Mouse (Mus musculus) gonadal fat pad, adult 2 months (tissue): Measurements from ENCODE around the gene Cdkn2aipnl. TPM values are rescaled to one million over a fixed set of nuclear protein-coding genes. Genes with fewer than 3 reads are reported as not detected.

Experiments used
- DNase-seq: peaks from one replicate; pipeline ENCODE4 v3.0.0-alpha.2; 2012; ENCODE audit warnings: low read depth
- polyA plus RNA-seq: library from polyadenylated mRNA; depleted of rRNA; stranded (reverse); fragments of >200 nt; gene quantifications from 2 replicates; pipeline ENCODE4 v1.2.3, GENCODE M21; 2012; rRNA removed

Gene Cdkn2aipnl
- polyA plus RNA-seq: 20.2 and 21.1 TPM in 2 replicates

DNA sequence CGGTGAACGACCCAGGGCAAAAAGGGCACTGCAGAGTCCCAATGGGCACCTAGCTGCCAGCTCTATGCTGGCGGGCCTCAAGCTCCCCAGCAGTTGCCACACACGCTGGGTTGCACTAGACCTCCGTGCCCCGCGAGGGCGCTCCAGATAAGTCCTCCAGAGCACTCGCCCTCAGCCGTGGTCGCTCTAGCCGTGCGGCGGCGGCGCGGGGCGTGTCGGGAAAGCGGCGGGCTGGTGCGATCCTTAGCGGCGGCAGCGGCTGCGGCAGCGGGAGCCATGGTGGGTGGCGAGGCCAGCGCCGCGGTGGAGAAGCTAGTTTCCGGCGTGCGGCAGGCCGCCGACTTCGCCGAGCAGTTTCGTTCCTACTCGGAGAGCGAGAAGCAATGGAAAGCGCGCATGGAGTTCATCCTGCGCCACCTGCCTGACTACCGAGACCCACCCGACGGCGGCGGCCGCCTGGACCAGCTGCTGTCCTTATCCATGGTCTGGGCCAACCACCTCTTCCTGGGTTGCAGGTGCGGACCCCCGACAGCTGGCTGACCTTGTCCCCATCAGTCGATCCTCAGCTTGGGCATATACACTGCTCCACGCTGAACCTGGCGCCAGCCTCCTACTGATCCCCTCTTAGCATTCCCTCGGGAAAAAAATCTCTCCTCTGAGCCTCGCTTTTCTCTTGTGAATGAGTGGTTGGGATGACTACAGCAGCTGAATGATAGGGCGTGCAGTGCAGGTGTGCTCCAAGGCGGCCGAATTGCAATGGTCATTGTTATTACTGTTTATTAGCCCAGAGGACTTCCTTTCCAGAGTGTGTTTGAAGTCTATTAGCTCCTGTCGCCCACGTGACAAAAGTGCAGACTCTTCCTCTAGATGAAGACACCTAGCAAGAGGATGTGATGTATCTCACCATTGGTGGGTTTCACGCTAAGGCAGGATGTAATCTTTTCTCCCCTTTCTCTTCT is at the start of gene Cdkn2aipnl:
Cdkn2aipnl (plus strand) TSS at position 219 of the 959 bp plus-strand sequence.
- peak; percentile 50 for DNase-seq

DNA sequence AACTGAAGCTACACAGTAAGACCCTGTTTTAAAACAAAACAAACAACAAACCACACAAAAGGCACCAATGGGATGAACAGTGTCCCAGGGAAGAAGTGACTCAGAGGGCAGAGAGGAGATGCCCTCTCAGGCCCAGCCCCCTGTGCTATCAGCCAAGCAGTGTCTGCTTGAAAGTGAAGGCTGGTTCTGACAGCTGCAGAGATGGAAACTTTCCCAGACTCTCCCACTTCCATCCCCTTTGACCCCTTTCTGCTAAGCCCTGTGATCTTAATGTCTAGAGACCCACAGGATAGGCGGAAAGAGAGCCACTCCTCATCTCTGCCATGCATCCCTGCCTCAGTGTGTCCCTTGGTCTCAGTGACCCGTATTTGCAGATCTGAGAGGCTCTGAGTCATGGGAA is 49.5 kb upstream of the Cdkn2aipnl start:
- no peak for DNase-seq

DNA sequence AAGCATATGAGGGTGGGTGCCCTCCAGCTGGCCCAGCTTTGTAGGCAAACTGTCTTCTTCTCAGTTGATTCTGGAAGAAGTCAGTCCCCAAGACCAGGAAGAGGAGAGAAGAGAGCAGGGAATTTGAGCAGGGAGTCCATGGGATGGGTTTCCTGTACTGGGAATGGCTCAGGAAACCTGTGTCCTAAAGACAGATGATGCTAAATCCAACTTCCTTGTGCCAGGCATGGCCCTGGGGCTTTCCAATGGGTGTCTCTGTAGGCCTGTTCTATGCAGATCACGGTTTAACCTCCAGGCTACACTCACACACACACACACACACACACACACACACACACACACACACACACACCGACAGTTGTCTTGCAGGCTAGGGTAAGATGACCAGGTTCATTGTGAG is 48.9 kb upstream of the Cdkn2aipnl start:
- no peak for DNase-seq

DNA sequence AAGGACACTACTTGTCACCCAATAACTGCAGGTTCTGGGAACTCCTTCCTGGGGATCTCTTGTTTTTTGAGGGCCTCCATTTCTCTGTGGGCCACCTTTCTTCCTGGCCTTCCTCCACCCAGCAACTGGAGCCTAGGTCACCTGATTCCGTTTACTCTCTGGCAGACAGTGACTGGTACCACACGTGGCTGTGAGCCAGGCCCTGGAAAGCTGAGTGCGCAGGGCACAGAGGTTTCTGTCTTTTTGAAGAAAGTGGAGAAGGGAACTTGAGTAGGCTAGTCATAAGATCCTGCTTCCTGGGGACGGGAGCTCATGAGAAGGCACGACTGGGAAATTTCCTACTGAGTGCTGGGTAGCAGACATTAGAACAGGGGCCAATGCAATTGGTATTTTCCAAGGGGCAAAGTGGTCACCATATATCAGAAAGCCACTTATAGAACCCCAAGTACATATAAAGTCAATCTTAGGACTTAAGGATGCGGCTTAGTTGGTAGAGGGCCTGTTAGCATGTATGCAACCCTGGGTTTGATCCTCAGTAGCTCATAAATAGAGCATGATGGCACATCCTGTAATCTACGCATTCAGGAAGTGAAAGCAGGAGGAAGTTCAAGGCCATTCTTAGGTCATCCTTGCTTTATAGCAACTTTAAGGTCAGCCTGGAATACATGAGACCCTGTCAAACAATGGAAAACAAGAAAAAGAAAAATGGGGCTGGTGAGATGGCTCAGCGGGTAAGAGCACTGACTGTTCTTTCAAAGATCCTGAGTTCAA is 45.9 kb upstream of the Cdkn2aipnl start:
- no peak for DNase-seq

DNA sequence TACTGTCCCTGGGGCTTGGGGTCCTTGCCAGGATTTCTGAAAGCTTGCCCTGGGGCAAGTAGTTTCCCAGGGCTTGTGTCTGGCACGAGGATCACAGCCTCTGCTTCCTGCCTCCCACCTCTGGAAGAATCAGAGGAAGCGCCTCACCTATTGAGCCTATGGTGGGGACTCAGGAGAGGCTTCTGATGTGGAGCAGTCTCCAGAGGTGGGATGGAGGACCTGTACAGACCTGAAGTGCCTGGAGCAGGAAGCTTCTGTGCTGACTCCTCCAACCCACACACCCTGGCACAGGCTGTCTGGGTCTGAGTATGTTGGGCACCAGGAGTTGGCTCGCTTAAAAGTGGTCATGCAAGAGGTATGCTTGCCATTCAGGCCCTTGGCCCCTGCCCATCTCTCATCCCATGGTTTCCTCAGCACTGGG is 45.0 kb upstream of the Cdkn2aipnl start:
- DNase-seq: peak; percentile 96

DNA sequence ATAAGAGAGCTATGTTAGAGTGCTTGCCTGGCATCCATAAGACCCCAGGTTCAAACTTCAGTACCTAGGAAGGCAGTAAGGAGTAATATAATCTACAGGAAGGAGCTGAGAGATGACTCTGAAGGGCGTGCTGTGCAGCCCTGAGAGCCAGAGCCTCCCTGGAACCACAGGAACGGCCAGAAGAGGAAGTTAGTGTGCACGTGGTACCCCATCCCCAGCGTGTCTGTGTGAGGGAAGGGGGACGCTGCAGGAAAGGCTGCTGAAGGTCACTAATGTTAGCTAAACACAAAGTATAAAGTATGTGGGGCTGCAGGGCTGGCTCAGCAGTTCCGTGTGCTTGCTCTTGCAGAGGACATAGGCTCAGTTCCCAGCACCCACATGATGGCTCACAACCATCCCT is 41.9 kb upstream of the Cdkn2aipnl start:
- DNase-seq: no peak

DNA sequence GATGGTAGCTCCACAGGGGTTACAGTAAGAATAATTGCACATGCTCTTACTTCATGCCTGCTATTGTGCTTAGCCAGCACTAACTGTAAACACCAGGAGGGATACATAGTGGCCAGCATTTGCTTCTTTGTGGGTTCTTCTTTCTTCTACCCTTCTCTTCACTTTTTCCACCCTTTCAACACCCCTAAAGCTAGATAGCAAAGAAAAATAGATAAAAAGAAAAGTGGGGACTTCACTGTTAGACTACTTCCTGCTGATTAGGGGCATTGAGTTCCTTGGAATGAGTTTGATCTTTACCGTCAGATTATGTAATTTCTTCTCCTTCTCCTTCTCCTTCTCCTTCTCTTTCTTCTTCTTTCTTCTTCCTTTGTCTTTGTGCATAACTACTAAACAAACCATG is 41.1 kb upstream of the Cdkn2aipnl start:
- DNase-seq: no peak

DNA sequence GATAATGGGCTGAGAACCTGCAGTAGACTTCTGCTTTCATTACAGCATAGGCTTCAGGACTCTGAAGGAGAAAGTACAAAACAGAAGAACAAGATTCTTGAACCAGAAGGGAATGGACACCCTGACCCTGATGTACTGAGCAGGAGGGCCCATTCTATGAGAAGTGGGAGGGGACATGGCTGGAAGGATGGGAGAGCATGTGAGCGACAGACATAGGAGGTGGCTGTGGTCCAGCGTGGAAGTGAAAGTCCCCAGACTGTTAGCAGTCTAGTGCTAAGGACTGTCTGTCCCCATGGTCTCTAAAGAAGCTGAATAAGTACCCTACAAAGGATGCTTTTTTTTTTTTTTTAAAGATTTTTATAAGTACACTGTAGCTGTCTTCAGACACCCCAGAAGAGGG is 40.4 kb upstream of the Cdkn2aipnl start:
- no peak for DNase-seq

DNA sequence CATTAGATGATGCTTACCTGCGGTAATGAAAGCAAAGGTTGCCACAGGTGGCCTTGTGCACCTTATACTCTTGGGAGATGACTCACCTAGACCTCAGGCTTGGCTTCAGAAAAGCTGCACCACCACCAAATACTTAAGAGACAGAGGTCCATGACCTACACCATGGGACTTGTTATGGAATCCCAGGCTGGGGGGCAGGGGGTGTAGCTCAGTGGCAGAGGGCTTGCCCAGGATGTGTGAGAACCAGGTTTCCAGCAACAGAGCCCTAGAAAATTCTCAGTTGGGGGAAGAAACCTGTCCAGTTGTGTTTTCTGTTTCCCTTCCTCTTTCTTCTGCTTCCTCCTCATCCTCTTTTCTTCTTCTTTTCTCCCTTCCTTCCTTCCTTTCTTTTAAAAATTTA is 36.3 kb upstream of the Cdkn2aipnl start:
- DNase-seq: no peak

DNA sequence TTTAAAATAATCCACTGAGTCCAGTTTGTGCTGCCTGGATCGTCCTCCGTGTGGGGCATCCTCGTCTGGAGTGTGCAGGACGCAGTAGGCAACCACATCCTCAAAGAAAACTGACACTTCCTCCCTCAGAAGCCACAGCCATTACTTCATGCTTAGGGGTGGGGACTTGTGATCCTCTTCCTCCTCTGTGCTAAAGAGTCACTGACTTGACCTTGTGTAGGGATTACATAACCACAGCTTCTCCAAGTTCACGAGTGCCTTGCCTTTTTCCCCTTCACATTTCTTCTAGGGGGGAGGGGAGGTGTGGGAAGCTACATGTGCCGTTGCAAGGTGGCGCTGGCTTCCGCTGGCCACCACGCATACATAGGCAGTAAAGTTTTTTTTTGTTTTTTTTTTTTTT is 35.7 kb upstream of the Cdkn2aipnl start:
- DNase-seq: no peak

DNA sequence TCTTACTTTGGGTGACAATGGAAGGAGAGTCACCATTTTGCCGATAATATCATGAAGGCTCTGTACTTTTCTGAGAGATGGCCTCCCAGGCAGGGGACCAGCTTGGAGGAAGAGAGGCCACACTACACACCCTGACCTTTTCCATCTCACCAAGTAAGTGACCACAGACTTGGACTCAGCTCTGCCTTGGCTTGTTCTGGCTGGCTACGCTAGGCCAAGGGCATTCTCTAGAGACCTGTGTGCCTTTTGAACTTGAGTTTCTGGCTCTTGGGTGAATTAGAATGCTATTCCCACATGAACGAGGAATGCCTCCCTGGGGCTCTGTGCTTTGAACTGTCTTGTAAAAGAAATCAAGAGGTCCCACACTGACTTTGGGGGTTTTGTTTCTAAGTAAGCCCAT is 33.2 kb upstream of the Cdkn2aipnl start:
- DNase-seq: no peak

DNA sequence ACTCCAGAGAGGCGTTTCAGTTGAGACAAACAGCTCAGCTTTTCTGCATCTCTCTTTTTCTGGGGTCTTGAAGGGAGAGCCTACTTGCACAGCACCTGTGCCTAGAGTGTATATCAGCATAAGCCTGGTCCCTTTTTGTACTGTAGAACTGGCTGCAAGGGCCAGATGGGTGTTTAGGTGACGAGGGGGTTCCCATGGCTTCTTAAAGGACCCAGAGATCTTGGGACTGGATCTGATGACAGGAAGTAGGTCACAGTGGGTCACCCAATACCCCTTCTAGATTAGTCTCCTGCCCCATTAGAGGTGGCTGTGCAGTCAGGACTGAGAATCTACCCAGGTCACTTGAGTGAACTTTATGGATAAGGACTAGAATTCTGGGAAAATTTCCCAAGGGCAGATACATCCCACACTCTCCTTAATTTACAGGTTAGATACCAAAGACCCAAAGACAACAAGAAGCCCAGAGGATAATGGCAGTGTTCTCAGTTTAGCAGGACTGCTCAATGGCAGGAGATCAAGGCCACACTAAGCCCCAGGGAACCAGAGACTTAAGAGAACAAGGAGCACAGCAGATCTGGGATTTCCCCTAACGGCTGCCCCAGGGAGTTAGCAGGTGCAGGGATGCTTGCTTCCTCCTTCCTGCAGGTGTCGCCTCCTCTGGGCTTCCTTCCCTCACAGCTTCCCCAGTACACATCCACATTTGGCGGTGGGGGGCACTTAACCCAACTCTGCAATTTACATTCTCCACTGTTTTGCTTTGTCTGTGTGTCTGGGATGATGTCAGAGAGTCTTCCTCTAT is 31.6 kb upstream of the Cdkn2aipnl start:
- no peak for DNase-seq

DNA sequence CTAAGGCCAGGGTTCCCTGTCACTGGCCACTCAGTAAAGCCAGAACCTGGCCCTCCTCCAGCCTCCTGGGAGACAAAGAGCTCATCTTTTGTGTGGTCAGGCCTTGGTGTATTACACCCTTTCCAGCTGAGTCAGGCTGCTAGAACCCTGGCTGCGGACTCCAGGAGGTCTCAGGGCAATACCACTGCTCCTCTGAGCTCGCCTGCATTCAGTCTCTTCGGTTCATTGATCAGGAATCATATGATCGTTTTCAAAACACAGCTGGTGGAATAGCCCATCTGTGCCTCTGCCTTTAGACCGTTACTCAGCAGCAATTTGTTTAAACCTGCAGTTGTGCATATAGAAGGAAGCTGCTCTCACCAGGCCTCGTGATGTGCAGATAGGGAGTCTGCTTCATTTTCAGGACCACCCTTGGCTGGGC is 30.1 kb upstream of the Cdkn2aipnl start:
- no peak for DNase-seq

DNA sequence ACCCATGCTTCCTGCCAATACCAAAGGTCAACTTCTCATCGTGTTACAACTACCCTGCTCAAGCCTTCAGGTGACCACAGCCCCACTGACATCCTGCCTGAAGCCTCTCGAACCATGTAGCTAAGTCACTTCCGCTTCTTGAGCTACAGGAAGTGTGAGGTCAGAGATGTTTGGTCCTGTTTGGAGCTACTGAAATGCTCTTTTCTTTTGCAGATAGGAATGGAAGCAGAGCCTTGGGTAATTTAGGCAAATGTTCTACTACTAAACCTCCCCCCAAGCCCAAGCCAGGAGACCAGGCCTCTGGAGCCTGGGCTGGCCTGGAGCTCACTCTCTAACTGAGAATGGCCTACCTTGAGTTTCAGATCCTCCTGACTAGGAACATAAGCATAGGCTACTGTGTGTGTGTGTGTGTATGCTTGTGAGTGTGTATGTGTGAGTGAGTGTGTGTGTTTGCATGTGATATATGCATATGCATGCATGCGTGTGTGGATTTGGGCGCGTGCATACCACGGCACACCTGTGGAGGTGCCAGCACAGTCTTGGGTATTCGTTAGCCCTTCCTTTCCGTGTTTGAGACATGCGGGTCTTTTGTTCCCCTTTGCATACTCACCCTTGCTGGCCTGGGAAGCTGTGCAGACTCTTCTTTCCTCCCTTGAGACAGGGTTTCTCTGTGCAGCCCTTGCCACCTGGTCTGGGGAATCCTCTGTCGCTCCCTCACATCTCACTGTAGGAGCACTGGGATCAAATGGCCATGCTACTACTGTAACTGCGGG is 28.5 kb upstream of the Cdkn2aipnl start:
- DNase-seq: no peak

DNA sequence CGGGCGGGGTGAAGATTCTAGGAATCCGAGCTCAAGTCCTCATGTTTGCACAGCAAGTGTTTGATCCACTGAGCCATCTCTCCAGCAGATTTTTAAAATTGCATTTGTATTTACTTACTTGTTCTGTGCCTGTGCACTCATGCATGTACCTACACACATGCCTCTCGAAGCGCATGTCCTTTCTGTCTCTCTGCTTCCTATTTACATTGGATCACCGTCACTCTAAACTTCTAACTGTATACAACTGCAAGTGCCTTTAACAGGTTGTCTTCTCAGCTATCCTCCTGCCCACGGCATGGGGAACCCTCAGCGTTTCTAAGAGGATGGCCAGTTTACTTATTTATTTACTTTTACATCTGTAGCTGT is 27.9 kb upstream of the Cdkn2aipnl start:
- DNase-seq: no peak

DNA sequence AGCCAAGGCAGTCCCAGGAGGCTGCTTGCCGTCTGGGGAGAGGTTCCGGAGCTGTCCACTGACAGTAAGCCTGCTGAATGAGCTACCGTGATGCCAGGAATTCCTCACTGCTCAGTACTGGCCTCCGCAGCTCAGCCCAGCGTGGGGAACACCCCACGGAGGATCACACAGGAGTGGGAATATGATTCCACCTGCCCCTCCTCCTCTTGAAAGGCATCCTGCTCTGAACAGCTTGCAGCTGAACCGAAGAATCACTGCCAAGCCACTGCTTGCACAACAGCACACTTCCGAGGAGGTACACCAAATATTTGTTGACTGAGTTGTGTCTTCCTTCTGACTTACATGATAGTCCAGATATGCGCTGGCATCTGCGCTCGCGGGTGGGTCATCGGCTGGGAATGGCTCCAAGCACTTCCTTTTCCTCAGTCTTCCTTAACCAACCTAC is 26.9 kb upstream of the Cdkn2aipnl start:
- DNase-seq: no peak

DNA sequence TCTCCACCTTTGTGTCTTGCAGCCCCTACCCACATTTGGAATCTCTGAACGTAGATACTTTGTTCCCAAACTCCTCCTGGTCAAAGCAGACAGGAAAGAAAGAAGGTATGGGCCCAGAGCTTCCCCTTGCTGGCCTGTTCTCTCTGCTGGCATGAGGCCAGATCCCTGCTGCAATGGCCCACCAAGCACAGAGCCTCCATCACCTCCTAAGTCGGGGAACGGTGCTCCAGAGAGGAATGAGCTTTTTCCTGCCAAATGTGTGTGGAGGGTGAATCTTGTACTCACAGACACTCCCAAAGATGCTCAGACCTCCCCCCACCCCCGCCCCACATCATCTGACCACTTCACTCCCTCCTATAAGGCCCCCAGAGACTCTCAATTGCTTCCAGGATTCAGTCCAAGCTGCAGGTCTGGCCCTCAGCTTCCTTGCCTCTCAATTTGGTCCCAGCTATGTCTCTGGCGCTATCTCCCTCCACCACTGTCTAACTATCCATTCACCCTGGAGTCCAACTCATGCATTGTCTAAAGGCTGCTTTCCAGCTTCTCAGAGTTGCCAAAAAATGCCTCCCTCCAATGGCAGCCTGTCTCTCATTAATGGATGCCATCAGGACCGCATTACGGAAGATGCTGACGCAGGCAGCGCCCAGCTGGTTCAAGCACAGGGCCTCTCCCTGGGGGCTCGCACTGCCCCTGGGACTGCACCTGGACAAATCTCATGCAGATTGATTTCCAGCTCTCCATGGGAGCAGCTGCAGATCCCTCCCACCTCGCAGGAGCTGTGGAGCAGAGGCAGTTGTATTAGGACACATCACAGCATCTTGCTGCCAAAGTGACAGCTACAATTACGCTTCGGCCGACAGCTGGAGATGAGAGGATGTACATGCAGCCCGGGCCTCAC is 24.6 kb upstream of the Cdkn2aipnl start:
- no peak for DNase-seq

DNA sequence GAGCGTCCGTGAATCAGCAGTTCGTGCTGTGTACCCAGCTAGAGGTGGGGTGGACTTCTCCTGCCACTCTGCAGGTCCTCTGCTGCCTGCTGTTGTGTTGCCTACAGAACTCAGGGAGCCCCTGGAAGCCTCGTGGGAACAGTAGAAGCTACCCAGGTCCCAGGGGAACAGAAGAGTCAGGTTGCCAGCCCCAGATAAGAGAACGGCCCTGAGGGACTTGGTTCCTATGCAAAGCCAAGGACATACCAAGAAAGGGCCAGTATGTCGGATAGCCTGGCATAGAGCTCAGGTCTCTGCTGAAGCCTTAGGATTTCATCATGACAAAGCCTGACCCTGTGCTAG is 24.0 kb upstream of the Cdkn2aipnl start:
- DNase-seq: no peak

DNA sequence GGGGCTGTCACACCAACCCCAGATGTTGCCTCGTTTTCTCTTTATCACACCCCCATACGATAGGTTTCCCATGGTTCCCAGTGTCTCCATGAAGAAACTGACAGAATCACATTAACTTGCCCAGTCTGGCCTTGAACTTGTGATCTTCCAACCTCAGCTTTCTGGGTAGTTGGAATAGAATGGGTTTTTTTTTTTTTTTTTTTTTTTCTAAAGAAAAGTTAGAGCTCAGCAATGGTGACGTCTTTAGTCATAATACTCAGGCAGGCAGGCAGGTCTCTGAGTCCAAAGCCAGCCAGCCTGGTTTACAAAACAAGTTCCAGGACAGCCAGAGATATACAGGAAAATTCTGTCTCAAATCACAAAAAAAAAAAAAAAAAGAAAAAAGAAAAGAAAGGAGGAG is 23.2 kb upstream of the Cdkn2aipnl start:
- no peak for DNase-seq

DNA sequence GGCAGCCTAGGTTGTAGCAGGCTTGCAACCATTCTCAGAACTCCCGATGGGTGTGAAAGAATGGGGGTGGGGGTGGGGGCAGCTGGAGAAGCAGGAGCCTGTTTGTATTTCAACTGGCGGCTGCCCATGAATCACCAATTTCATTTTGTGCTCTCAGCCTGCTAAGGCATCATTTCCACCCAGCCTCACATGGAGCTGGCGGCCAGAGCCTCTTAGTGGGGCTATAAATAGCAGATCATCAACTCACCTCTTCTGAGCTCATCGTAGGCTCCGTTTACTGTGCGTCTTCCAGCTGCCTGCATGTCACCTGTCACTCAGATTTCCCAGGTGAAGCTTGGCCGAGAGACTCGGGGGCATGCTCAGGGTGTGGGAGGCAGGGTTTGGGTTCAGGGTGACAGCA is 21.9 kb upstream of the Cdkn2aipnl start:
- DNase-seq: no peak
